Mouse (Mus musculus): ENCODE measurements at regions not wholly inside any gene's neighbourhood (a gene's known extent, or its start where the extent isn't known, plus 50 kb on each side); places are given as distances from the start of the nearest gene placed in this dataset.

- H3K4me3 ChIP-seq (ENCODE audit: low read length), result no peak overlapping the region
- no peak overlapping the region for H3K27ac ChIP-seq (ENCODE audit: low read length)
- no peaks in the 10 kb centered on the region for H3K9me3 ChIP-seq (ENCODE audit: control insufficient read depth, low read length)
- WGBS, result 58% methylated on average over 4 of the region's 4 CpGs
- H3K9ac ChIP-seq (ENCODE audit: low read depth, low read length), result no peak overlapping the region
- H3K4me1 ChIP-seq (ENCODE audit: control insufficient read depth, insufficient read depth, low read length), result no peaks in the 10 kb centered on the region
- H3K27me3 ChIP-seq (replicated peaks; ENCODE audit: control insufficient read depth, insufficient read depth, low read length), result no peaks in the 10 kb centered on the region
- H3K4me2 ChIP-seq (ENCODE audit: low read depth, low read length), result no peak overlapping the region
- no peaks in the 10 kb centered on the region for H3K36me3 ChIP-seq (ENCODE audit: control insufficient read depth, insufficient read depth, low read length)
- no peak for ATAC-seq
Observed at GRCm38 (mm10) chr15:92895836-92896235, 379.1 kb downstream of the Gxylt1 start.

- Histone ChIP-seq H3K9ac (ENCODE audit: low read depth, low read length) (no peak overlapping the region), H3K9me3 (ENCODE audit: control insufficient read depth, low read length) (no peaks in the 10 kb centered on the region), H3K4me3 (ENCODE audit: low read length) (no peak overlapping the region), H3K27me3 (replicated peaks; ENCODE audit: control insufficient read depth, insufficient read depth, low read length) (no peaks in the 10 kb centered on the region), H3K27ac (ENCODE audit: low read length) (no peak overlapping the region), H3K4me2 (ENCODE audit: low read depth, low read length) (no peak overlapping the region), H3K4me1 (ENCODE audit: control insufficient read depth, insufficient read depth, low read length) (no peaks in the 10 kb centered on the region), H3K36me3 (ENCODE audit: control insufficient read depth, insufficient read depth, low read length) (no peaks in the 10 kb centered on the region)
- WGBS, result 84% methylated on average over 5 of the region's 5 CpGs
- ATAC-seq, result no peak
Observed at GRCm38 (mm10) chr15:92876438-92876837, 398.5 kb downstream of the Gxylt1 start.

- H3K36me3 ChIP-seq (ENCODE audit: control insufficient read depth, insufficient read depth, low read length), result no peaks in the 10 kb centered on the region
- H3K9me3 ChIP-seq (ENCODE audit: control insufficient read depth, low read length), result no peaks in the 10 kb centered on the region
- H3K4me3 ChIP-seq (ENCODE audit: low read length), result no peak overlapping the region
- no peak overlapping the region for H3K27ac ChIP-seq (ENCODE audit: low read length)
- H3K4me1 ChIP-seq (ENCODE audit: control insufficient read depth, insufficient read depth, low read length), result no peaks in the 10 kb centered on the region
- H3K4me2 ChIP-seq (ENCODE audit: low read depth, low read length), result no peak overlapping the region
- 81% methylated on average over 5 of the region's 5 CpGs for WGBS
- no peak overlapping the region for H3K9ac ChIP-seq (ENCODE audit: low read depth, low read length)
- H3K27me3 ChIP-seq (replicated peaks; ENCODE audit: control insufficient read depth, insufficient read depth, low read length), result no peaks in the 10 kb centered on the region
- ATAC-seq, result no peak
Observed at GRCm38 (mm10) chr15:92864106-92864505, 410.9 kb downstream of the Gxylt1 start.

GRCm38 (mm10) chr15:92850854-92851253 is 424.1 kb downstream of the Gxylt1 start:
- H3K9me3 ChIP-seq (ENCODE audit: control insufficient read depth, low read length), result no peaks in the 10 kb centered on the region
- no peaks in the 10 kb centered on the region for H3K27me3 ChIP-seq (replicated peaks; ENCODE audit: control insufficient read depth, insufficient read depth, low read length)
- ATAC-seq, result no peak
- no peak overlapping the region for H3K4me3 ChIP-seq (ENCODE audit: low read length)
- H3K36me3 ChIP-seq (ENCODE audit: control insufficient read depth, insufficient read depth, low read length), result no peaks in the 10 kb centered on the region
- no peak overlapping the region for H3K4me2 ChIP-seq (ENCODE audit: low read depth, low read length)
- no peak overlapping the region for H3K9ac ChIP-seq (ENCODE audit: low read depth, low read length)
- no peaks in the 10 kb centered on the region for H3K4me1 ChIP-seq (ENCODE audit: control insufficient read depth, insufficient read depth, low read length)
- no peak overlapping the region for H3K27ac ChIP-seq (ENCODE audit: low read length)
- 49% methylated on average over 5 of the region's 5 CpGs for WGBS

- Histone ChIP-seq H3K27ac (ENCODE audit: low read length) (no peak overlapping the region), H3K36me3 (ENCODE audit: control insufficient read depth, insufficient read depth, low read length) (no peaks in the 10 kb centered on the region), H3K4me3 (ENCODE audit: low read length) (no peak overlapping the region), H3K27me3 (replicated peaks; ENCODE audit: control insufficient read depth, insufficient read depth, low read length) (no peaks in the 10 kb centered on the region), H3K9me3 (ENCODE audit: control insufficient read depth, low read length) (no peaks in the 10 kb centered on the region), H3K4me1 (ENCODE audit: control insufficient read depth, insufficient read depth, low read length) (no peaks in the 10 kb centered on the region), H3K9ac (ENCODE audit: low read depth, low read length) (no peak overlapping the region), H3K4me2 (ENCODE audit: low read depth, low read length) (no peak overlapping the region)
- WGBS, result 76% methylated on average over 5 of the region's 5 CpGs
- no peak for ATAC-seq
Observed at GRCm38 (mm10) chr15:92840035-92840434, 434.9 kb downstream of the Gxylt1 start.

GRCm38 (mm10) chr15:92839611-92840010 is 435.4 kb downstream of the Gxylt1 start:
- Histone ChIP-seq H3K4me3 (ENCODE audit: low read length) (no peak overlapping the region), H3K27me3 (replicated peaks; ENCODE audit: control insufficient read depth, insufficient read depth, low read length) (no peaks in the 10 kb centered on the region), H3K4me2 (ENCODE audit: low read depth, low read length) (no peak overlapping the region), H3K9ac (ENCODE audit: low read depth, low read length) (no peak overlapping the region), H3K4me1 (ENCODE audit: control insufficient read depth, insufficient read depth, low read length) (no peaks in the 10 kb centered on the region), H3K36me3 (ENCODE audit: control insufficient read depth, insufficient read depth, low read length) (no peaks in the 10 kb centered on the region), H3K27ac (ENCODE audit: low read length) (no peak overlapping the region), H3K9me3 (ENCODE audit: control insufficient read depth, low read length) (no peaks in the 10 kb centered on the region)
- 68% methylated on average over 4 of the region's 4 CpGs for whole genome bisulfite sequencing
- ATAC-seq, result no peak

GRCm38 (mm10) chr15:92826136-92826535 is 429.5 kb downstream of the Pdzrn4 start:
- no peaks in the 10 kb centered on the region for H3K27me3 ChIP-seq (replicated peaks; ENCODE audit: control insufficient read depth, insufficient read depth, low read length)
- no peaks in the 10 kb centered on the region for H3K4me1 ChIP-seq (ENCODE audit: control insufficient read depth, insufficient read depth, low read length)
- no peak for ATAC-seq
- 72% methylated on average over 4 of the region's 4 CpGs for WGBS
- H3K4me3 ChIP-seq (ENCODE audit: low read length), result no peak overlapping the region
- no peaks in the 10 kb centered on the region for H3K36me3 ChIP-seq (ENCODE audit: control insufficient read depth, insufficient read depth, low read length)
- no peak overlapping the region for H3K4me2 ChIP-seq (ENCODE audit: low read depth, low read length)
- H3K9ac ChIP-seq (ENCODE audit: low read depth, low read length), result no peak overlapping the region
- H3K27ac ChIP-seq (ENCODE audit: low read length), result no peak overlapping the region
- H3K9me3 ChIP-seq (ENCODE audit: control insufficient read depth, low read length), result no peaks in the 10 kb centered on the region

All from intestine, embryonic 16.5 days (tissue).